Mouse (Mus musculus) heart, embryonic 15.5 days (tissue): ENCODE measurements around the gene Tmem130. TPM values are rescaled to one million over a fixed set of nuclear protein-coding genes. Genes with fewer than 3 reads are reported as not detected.

Experiments
- ATAC-seq: fragments of 200-750 bp; cut with Nextera tagmentation; replicated peaks from 2 replicates; pipeline ENCODE4 v1.8.0; 2017; ENCODE audit warnings: low read depth, moderate TSS enrichment; ENCODE audit not compliant: insufficient number of reproducible peaks, insufficient read depth, low FRiP score
- H3K27ac ChIP-seq: fragments of 300-500 bp; sonication (generic); 2 replicates; pipeline ENCODE4 v1.5.1; 2015; ENCODE audit warnings: mild to moderate bottlenecking, inconsistent platforms
- H3K27me3 ChIP-seq: fragments of 300-500 bp; sonication (generic); 2 replicates; pipeline ENCODE4 v1.6.1; 2015; ENCODE audit warnings: inconsistent platforms
- H3K36me3 ChIP-seq: fragments of 300-500 bp; sonication (generic); 2 replicates; pipeline ENCODE4 v1.6.1; 2015; ENCODE audit warnings: mild to moderate bottlenecking, inconsistent platforms
- H3K4me1 ChIP-seq: fragments of 300-500 bp; sonication (generic); replicated peaks from 2 replicates; pipeline ENCODE4 v1.6.1; 2015; ENCODE audit warnings: inconsistent platforms
- H3K4me2 ChIP-seq: fragments of 300-500 bp; sonication (generic); 2 replicates; pipeline ENCODE4 v1.6.1; 2015; ENCODE audit warnings: inconsistent platforms, mild to moderate bottlenecking, moderate library complexity
- H3K4me3 ChIP-seq: fragments of 300-500 bp; sonication (generic); 2 replicates; pipeline ENCODE4 v1.5.1; 2015; ENCODE audit warnings: mild to moderate bottlenecking, inconsistent platforms
- H3K9ac ChIP-seq: fragments of 300-500 bp; sonication (generic); 2 replicates; pipeline ENCODE4 v1.6.1; 2015; ENCODE audit warnings: mild to moderate bottlenecking, inconsistent platforms
- H3K9me3 ChIP-seq: fragments of 300-500 bp; sonication (generic); replicated peaks from 2 replicates; pipeline ENCODE4 v1.6.1; 2016; ENCODE audit warnings: inconsistent platforms
- WGBS: fragments of 180-500 bp; shearing (Covaris S2); methylation state at CpG from one replicate; pipeline ENCODE4 v1.1.7; 2015; ENCODE audit warnings: mixed read lengths; 5-methylcytosine and 5-hydroxymethylcytosine counted together
- polyA plus RNA-seq: library from polyadenylated mRNA; unstranded; fragments of >200 nt; fragmentation: Nextera tagmentation; extraction: Ambion mirVana; gene quantifications from 2 replicates; pipeline ENCODE4 v1.2.1, GENCODE M21; 2015

Gene Tmem130
- polyA plus RNA-seq, result 0.74 and 1.3 TPM in 2 replicates

- H3K27ac ChIP-seq, result no peak within 1 kb of the TSS
- peaks cover 6% of the 10 kb centered on the region for H3K4me1 ChIP-seq
- peak within 1 kb of the TSS; percentile 50 for H3K4me2 ChIP-seq
- no peaks in the 10 kb centered on the region for H3K36me3 ChIP-seq
- no peak within 1 kb of the TSS for H3K9ac ChIP-seq
- 1% methylated on average over 38 of the region's 38 CpGs for WGBS
- peak within 1 kb of the TSS; percentile 22 for H3K4me3 ChIP-seq
- H3K27me3 ChIP-seq, result peaks cover 30% of the 10 kb centered on the region
- no peaks in the 10 kb centered on the region for H3K9me3 ChIP-seq
- ATAC-seq, result peak; percentile 43; the same call in 1 of the 2 replicates
Observed at GRCm38 (mm10) chr5:144761161-144761868, at the start of gene Tmem130. Gene Tmem130, minus strand, starts transcription at chr5:144761818.

GRCm38 (mm10) chr5:144806931-144807330, 45.3 kb upstream of the Tmem130 start:
- ATAC-seq, result peak; percentile 63
- 71% methylated on average over 10 of the region's 10 CpGs for WGBS
- Histone ChIP-seq H3K4me2 (no peak overlapping the region), H3K27ac (peak overlapping the region; percentile 69), H3K4me3 (no peak overlapping the region), H3K4me1 (peaks cover 17% of the 10 kb centered on the region), H3K9me3 (no peaks in the 10 kb centered on the region), H3K9ac (no peak overlapping the region), H3K36me3 (peaks cover 99% of the 10 kb centered on the region), H3K27me3 (no peaks in the 10 kb centered on the region)

GRCm38 (mm10) chr5:144804181-144804580, 42.6 kb upstream of the Tmem130 start:
- no peak for ATAC-seq
- Histone ChIP-seq H3K36me3 (peaks cover 98% of the 10 kb centered on the region), H3K27me3 (no peaks in the 10 kb centered on the region), H3K4me3 (no peak overlapping the region), H3K27ac (no peak overlapping the region), H3K9ac (no peak overlapping the region), H3K9me3 (no peaks in the 10 kb centered on the region), H3K4me2 (no peak overlapping the region), H3K4me1 (peaks cover 17% of the 10 kb centered on the region)
- 53% methylated on average over 7 of the region's 7 CpGs for WGBS

- ATAC-seq, result no peak
- WGBS, result 91% methylated on average over 8 of the region's 8 CpGs
- Histone ChIP-seq H3K9me3 (no peaks in the 10 kb centered on the region), H3K9ac (no peak overlapping the region), H3K27me3 (no peaks in the 10 kb centered on the region), H3K4me1 (peaks cover 17% of the 10 kb centered on the region), H3K27ac (no peak overlapping the region), H3K4me2 (no peak overlapping the region), H3K36me3 (peaks cover 96% of the 10 kb centered on the region), H3K4me3 (no peak overlapping the region)
Observed at GRCm38 (mm10) chr5:144803066-144803465, 41.4 kb upstream of the Tmem130 start.

- no peak overlapping the region for H3K9ac ChIP-seq
- no peak for ATAC-seq
- peaks cover 96% of the 10 kb centered on the region for H3K36me3 ChIP-seq
- no peaks in the 10 kb centered on the region for H3K27me3 ChIP-seq
- no peaks in the 10 kb centered on the region for H3K4me1 ChIP-seq
- H3K4me2 ChIP-seq, result no peak overlapping the region
- no peaks in the 10 kb centered on the region for H3K9me3 ChIP-seq
- H3K27ac ChIP-seq, result no peak overlapping the region
- 86% methylated on average over 7 of the region's 7 CpGs for WGBS
- no peak overlapping the region for H3K4me3 ChIP-seq
Observed at GRCm38 (mm10) chr5:144797116-144797515, 35.5 kb upstream of the Tmem130 start.

- peaks cover 98% of the 10 kb centered on the region for H3K36me3 ChIP-seq
Observed at GRCm38 (mm10) chr5:144794687-144795086, 33.1 kb upstream of the Tmem130 start.

GRCm38 (mm10) chr5:144793374-144793773, 31.8 kb upstream of the Tmem130 start:
- 85% methylated on average over 5 of the region's 5 CpGs for WGBS
- H3K9ac ChIP-seq, result no peak overlapping the region
- peaks cover 99% of the 10 kb centered on the region for H3K36me3 ChIP-seq
- no peaks in the 10 kb centered on the region for H3K4me1 ChIP-seq
- no peak for ATAC-seq
- no peaks in the 10 kb centered on the region for H3K9me3 ChIP-seq
- no peak overlapping the region for H3K4me2 ChIP-seq
- H3K4me3 ChIP-seq, result no peak overlapping the region
- H3K27ac ChIP-seq, result no peak overlapping the region
- no peaks in the 10 kb centered on the region for H3K27me3 ChIP-seq

More at GRCm38 (mm10) chr5:144794687-144795086, 33.1 kb upstream of the Tmem130 start:
- no peak overlapping the region for H3K9ac ChIP-seq
- no peak overlapping the region for H3K27ac ChIP-seq
- no peak overlapping the region for H3K4me2 ChIP-seq
- WGBS, result 72% methylated on average over 6 of the region's 6 CpGs
- H3K4me1 ChIP-seq, result no peaks in the 10 kb centered on the region
- ATAC-seq, result no peak
- H3K9me3 ChIP-seq, result no peaks in the 10 kb centered on the region
- no peak overlapping the region for H3K4me3 ChIP-seq
- no peaks in the 10 kb centered on the region for H3K27me3 ChIP-seq

- H3K4me1 ChIP-seq, result no peaks in the 10 kb centered on the region
- no peak for ATAC-seq
- no peaks in the 10 kb centered on the region for H3K27me3 ChIP-seq
- H3K4me3 ChIP-seq, result no peak overlapping the region
- H3K9ac ChIP-seq, result no peak overlapping the region
- H3K4me2 ChIP-seq, result no peak overlapping the region
- 95% methylated on average over 18 of the region's 18 CpGs for WGBS
- H3K9me3 ChIP-seq, result no peaks in the 10 kb centered on the region
- peaks cover 95% of the 10 kb centered on the region for H3K36me3 ChIP-seq
- H3K27ac ChIP-seq, result no peak overlapping the region
Observed at GRCm38 (mm10) chr5:144786464-144786863, 24.8 kb upstream of the Tmem130 start.

GRCm38 (mm10) chr5:144780654-144781053, 19.0 kb upstream of the Tmem130 start:
- Histone ChIP-seq H3K9me3 (no peaks in the 10 kb centered on the region), H3K4me1 (no peaks in the 10 kb centered on the region), H3K27me3 (no peaks in the 10 kb centered on the region), H3K4me2 (no peak overlapping the region), H3K27ac (no peak overlapping the region), H3K9ac (no peak overlapping the region), H3K36me3 (peaks cover 80% of the 10 kb centered on the region), H3K4me3 (no peak overlapping the region)
- ATAC-seq, result no peak
- WGBS, result 80% methylated on average over 8 of the region's 8 CpGs

GRCm38 (mm10) chr5:144773231-144773630, 11.6 kb upstream of the Tmem130 start:
- H3K4me1 ChIP-seq, result peaks cover 10% of the 10 kb centered on the region
- no peak for ATAC-seq
- H3K9ac ChIP-seq, result no peak overlapping the region
- no peak overlapping the region for H3K4me3 ChIP-seq
- no peaks in the 10 kb centered on the region for H3K9me3 ChIP-seq
- 88% methylated on average over 6 of the region's 6 CpGs for WGBS
- H3K4me2 ChIP-seq, result no peak overlapping the region
- no peaks in the 10 kb centered on the region for H3K27me3 ChIP-seq
- peaks cover 39% of the 10 kb centered on the region for H3K36me3 ChIP-seq
- H3K27ac ChIP-seq, result no peak overlapping the region

GRCm38 (mm10) chr5:144769067-144769482, 7.5 kb upstream of the Tmem130 start:
- H3K4me2 ChIP-seq, result peak overlapping the region; percentile 66
- peak; percentile 8; the same call in 1 of the 2 replicates for ATAC-seq
- no peaks in the 10 kb centered on the region for H3K27me3 ChIP-seq
- peak overlapping the region; percentile 98 for H3K27ac ChIP-seq
- H3K36me3 ChIP-seq, result peaks cover 19% of the 10 kb centered on the region; the same call in 1 of the 2 replicates
- no peaks in the 10 kb centered on the region for H3K9me3 ChIP-seq
- peak overlapping the region; percentile 99 for H3K9ac ChIP-seq
- H3K4me3 ChIP-seq, result peak overlapping the region; percentile 98
- H3K4me1 ChIP-seq, result peaks cover 10% of the 10 kb centered on the region
- WGBS, result 8% methylated on average over 8 of the region's 8 CpGs
